ENCODE assay signal across 8 mouse cellular contexts in the genomic region with DNA sequence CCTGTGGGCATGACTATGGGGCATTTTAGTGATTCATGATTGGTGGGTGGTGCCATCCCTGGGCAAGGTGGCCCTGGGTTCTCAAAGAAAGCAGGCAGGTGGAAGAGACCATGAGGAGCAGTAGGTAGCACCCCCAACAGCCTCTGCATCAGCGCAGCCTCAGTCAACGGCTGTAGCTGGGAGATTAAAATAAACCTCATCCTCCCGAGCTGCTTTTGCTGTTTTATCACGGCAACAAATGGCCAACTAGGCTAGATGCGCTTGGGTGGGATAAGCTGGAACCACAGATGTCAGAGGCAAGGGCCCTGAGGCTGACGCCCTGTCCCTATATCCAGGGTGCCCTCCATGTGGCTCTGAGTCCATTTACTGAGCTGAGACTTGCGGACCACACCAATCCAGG. TPM values are rescaled to one million over a fixed set of nuclear protein-coding genes. Genes with fewer than 3 reads are reported as not detected.
A peak's percentile ranks its signal among the peaks of the same experiment; 100 is the strongest.
DNase-seq lines count a peak whose midpoint lies in the region; ATAC-seq and TF ChIP-seq lines count a peak whose summit lies in the region.
"Had no signal": no experiment of that assay in that cellular context is flagged by ENCODE, and none has a peak within 500 bp of the region (broad histone marks: within the 10 kb centered on the region; RNA-seq: fewer than 3 reads in every experiment).

No protein-coding gene starts in this region.

- no peak for DNase-seq in testis, postnatal 10 days (ENCODE audit: low spot score)
- peak; percentile 63 to 65 (median 65) for DNase-seq in liver, embryonic 14.5 days (ENCODE audit: low read depth in 3 of 3, low spot score in 3 of 3)
- no peak for DNase-seq in embryo, embryonic 10.5 days (ENCODE audit: low spot score)
- DNase-seq in ovary, postnatal 14 days (ENCODE audit: low spot score) = no peak
- DNase-seq in spleen, adult 12 weeks (ENCODE audit: low spot score) = no peak

- peak; percentile 74 for TF ChIP-seq EP300 in liver, embryonic 14.5 days (IDR thresholded peaks at IDR 0.05; ENCODE audit: low read depth)

- H3K36me3 ChIP-seq in testis, adult 2 months (ENCODE audit: control insufficient read depth, insufficient read depth, low read length) = no peaks in the 10 kb centered on the region
- H3K36me3 ChIP-seq in forebrain, embryonic 16.5 days (ENCODE audit: control insufficient read depth, insufficient read depth) = peaks cover 27% of the 10 kb centered on the region
- peaks cover 8% of the 10 kb centered on the region for H3K36me3 ChIP-seq in liver, embryonic 14.5 days (replicated peaks; ENCODE audit: control insufficient read depth, insufficient read depth, low read depth)

- H3K4me2 ChIP-seq in forebrain, embryonic 16.5 days (ENCODE audit: low read length) = peak overlapping the region; percentile 88
- H3K4me2 ChIP-seq in liver, embryonic 14.5 days (ENCODE audit: low read depth) = peak overlapping the region; percentile 98

- peak overlapping the region; percentile 94 for H3K4me3 ChIP-seq in testis, adult 2 months (ENCODE audit: control insufficient read depth, low read depth, low read length)
- H3K4me3 ChIP-seq in forebrain, embryonic 16.5 days (replicated peaks; ENCODE audit: low read length) = peak overlapping the region; percentile 98
- peak overlapping the region; percentile 4 to 35; a peak in 2 of 4 replicates for H3K4me3 ChIP-seq in liver, embryonic 14.5 days (ENCODE audit: insufficient read depth in 1 of 2, low read depth in 2 of 2, low read length in 2 of 2)

- WGBS in forebrain, embryonic 16.5 days = 64% methylated on average over 7 of the region's 7 CpGs
- whole genome bisulfite sequencing in liver, embryonic 14.5 days (ENCODE audit: insufficient replicate concordance) = 25% methylated on average over 7 of the region's 7 CpGs

- no peak overlapping the region for H3K27ac ChIP-seq in testis, adult 2 months (ENCODE audit: control insufficient read depth, insufficient read depth, low read depth, low read length)
- peak overlapping the region; percentile 96 for H3K27ac ChIP-seq in forebrain, embryonic 16.5 days (ENCODE audit: low read length)
- peak overlapping the region; percentile 5 for H3K27ac ChIP-seq in liver, embryonic 14.5 days

- peaks cover 17% of the 10 kb centered on the region for H3K4me1 ChIP-seq in testis, adult 2 months (ENCODE audit: control insufficient read depth, insufficient read depth, low read length)
- peaks cover 35% of the 10 kb centered on the region for H3K4me1 ChIP-seq in forebrain, embryonic 16.5 days (replicated peaks; ENCODE audit: control insufficient read depth, insufficient read depth, low read length)
- peaks cover 34 to 35% of the 10 kb centered on the region in 2 experiments for H3K4me1 ChIP-seq in liver, embryonic 14.5 days (replicated peaks; ENCODE audit: control insufficient read depth in 2 of 2, insufficient read depth in 2 of 2, low read length in 1 of 2)

- ATAC-seq in forebrain, embryonic 16.5 days = no peak
- ATAC-seq in liver, embryonic 14.5 days (ENCODE audit: insufficient read depth) = peak; percentile 65
- ATAC-seq: activated CD4-positive, CD25-positive, alpha-beta regulatory T cell, adult 4 months had no signal

- H3K27me3 ChIP-seq in testis, adult 2 months (ENCODE audit: control insufficient read depth, insufficient read depth, low read length) = no peaks in the 10 kb centered on the region
- H3K27me3 ChIP-seq in forebrain, embryonic 16.5 days (replicated peaks; ENCODE audit: control insufficient read depth, insufficient read depth, low read length) = no peaks in the 10 kb centered on the region
- H3K27me3 ChIP-seq in liver, embryonic 14.5 days (ENCODE audit: control insufficient read depth, insufficient read depth, low read length) = no peaks in the 10 kb centered on the region; the same call in 1 of the 2 replicates

- no peak for TF ChIP-seq POLR2A in testis, adult 2 months (IDR thresholded peaks at IDR 0.05; ENCODE audit: control insufficient read depth, low read depth, low read length)

- TF ChIP-seq CTCF in testis, adult 2 months (IDR thresholded peaks at IDR 0.05; ENCODE audit: control insufficient read depth, insufficient read depth, insufficient replicate concordance, low read depth, low read length) = no peak
- 0 out of 2 replicates have a peak, but pooled peaks have one; percentile 3 for TF ChIP-seq CTCF in liver, embryonic 14.5 days (IDR thresholded peaks at IDR 0.05; ENCODE audit: low read depth)

- H3K9ac ChIP-seq in forebrain, embryonic 16.5 days (replicated peaks; ENCODE audit: low read depth, low read length) = peak overlapping the region; percentile 99
- H3K9ac ChIP-seq in liver, embryonic 14.5 days (replicated peaks) = no peak overlapping the region

- no peaks in the 10 kb centered on the region for H3K9me3 ChIP-seq in forebrain, embryonic 16.5 days (ENCODE audit: control insufficient read depth, low read length)
- H3K9me3 ChIP-seq in liver, embryonic 14.5 days (ENCODE audit: control insufficient read depth, low read length) = no peaks in the 10 kb centered on the region

RNA-seq across cellular contexts. Expression of gene Mex3d, which starts 2.8 kb away (rescaled TPM):
- polyA plus RNA-seq in testis, adult 2 months (2012; rRNA removed) = 596 and 686 TPM in 2 replicates
- polyA plus RNA-seq in forebrain, embryonic 16.5 days (2015; fragmentation: Nextera tagmentation; extraction: Ambion mirVana) = 16.3 TPM in 2 replicates
- 3.2 and 3.3 TPM in 2 replicates for polyA plus RNA-seq in liver, embryonic 14.5 days (2012; rRNA removed)
- polyA plus RNA-seq in liver, embryonic 14.5 days (2014; fragmentation: Nextera tagmentation; extraction: Ambion mirVana) = 0.55 and 1.1 TPM in 2 replicates

RNA-seq across cellular contexts. Expression of gene Mbd3, which starts 14.6 kb away (rescaled TPM):
- 135 and 153 TPM in 2 replicates for polyA plus RNA-seq in testis, adult 2 months (2012; rRNA removed)
- polyA plus RNA-seq in forebrain, embryonic 16.5 days (2015; fragmentation: Nextera tagmentation; extraction: Ambion mirVana) = 247 and 256 TPM in 2 replicates
- 66.7 and 79.5 TPM in 2 replicates for polyA plus RNA-seq in liver, embryonic 14.5 days (2012; rRNA removed)
- 43.7 and 44.3 TPM in 2 replicates for polyA plus RNA-seq in liver, embryonic 14.5 days (2014; fragmentation: Nextera tagmentation; extraction: Ambion mirVana)

RNA-seq across cellular contexts. Expression of gene Uqcr11, which starts 21.9 kb away (rescaled TPM):
- polyA plus RNA-seq in testis, adult 2 months (2012; rRNA removed) = 446 and 549 TPM in 2 replicates
- polyA plus RNA-seq in forebrain, embryonic 16.5 days (2015; fragmentation: Nextera tagmentation; extraction: Ambion mirVana) = 455 and 522 TPM in 2 replicates
- 359 and 571 TPM in 2 replicates for polyA plus RNA-seq in liver, embryonic 14.5 days (2012; rRNA removed)
- polyA plus RNA-seq in liver, embryonic 14.5 days (2014; fragmentation: Nextera tagmentation; extraction: Ambion mirVana) = 729 and 738 TPM in 2 replicates

RNA-seq across cellular contexts. Expression of gene Plk5, which starts 28.4 kb away (rescaled TPM):
- polyA plus RNA-seq in testis, adult 2 months (2012; rRNA removed) = 1.3 and 1.7 TPM in 2 replicates
- polyA plus RNA-seq in forebrain, embryonic 16.5 days (2015; fragmentation: Nextera tagmentation; extraction: Ambion mirVana) = 2.2 and 4.5 TPM in 2 replicates
- 0.08 and 0.10 TPM in 2 replicates for polyA plus RNA-seq in liver, embryonic 14.5 days (2012; rRNA removed)
- polyA plus RNA-seq in liver, embryonic 14.5 days (2014; fragmentation: Nextera tagmentation; extraction: Ambion mirVana) = 0.09 TPM in 1 of 2 replicates, not detected in the other
- polyA plus RNA-seq: activated CD4-positive, CD25-positive, alpha-beta regulatory T cell, adult 4 months had no signal

RNA-seq across cellular contexts. Expression of gene Adamtsl5, which starts 36.5 kb away (rescaled TPM):
- polyA plus RNA-seq in testis, adult 2 months (2012; rRNA removed) = 3.3 and 4.1 TPM in 2 replicates
- 0.51 and 0.66 TPM in 2 replicates for polyA plus RNA-seq in forebrain, embryonic 16.5 days (2015; fragmentation: Nextera tagmentation; extraction: Ambion mirVana)
- 1.9 and 2.1 TPM in 2 replicates for polyA plus RNA-seq in liver, embryonic 14.5 days (2012; rRNA removed)
- 1.3 TPM in 2 replicates for polyA plus RNA-seq in liver, embryonic 14.5 days (2014; fragmentation: Nextera tagmentation; extraction: Ambion mirVana)
- polyA plus RNA-seq: activated CD4-positive, CD25-positive, alpha-beta regulatory T cell, adult 4 months had no signal

Comparison
In these comparisons a context has a peak if more than half of its experiments do, and no peak if none do; other contexts are left out.
1. H3K4me3 ChIP-seq: peak in every context shown above with its lines; median percentile 98 in forebrain, embryonic 16.5 days; 94 in testis, adult 2 months; 20 in liver, embryonic 14.5 days.
2. DNase-seq: peak in liver, embryonic 14.5 days (3 of 3); none in testis, postnatal 10 days (single experiment), embryo, embryonic 10.5 days (single experiment), ovary, postnatal 14 days (single experiment) and spleen, adult 12 weeks (single experiment).
3. RNA of gene Mex3d, which starts 2.8 kb away (polyA plus RNA-seq): 596 to 686 TPM in testis, adult 2 months; 16.3 TPM in forebrain, embryonic 16.5 days and 0.55 to 3.3 TPM in liver, embryonic 14.5 days; every median in the first group is over 10 times any median in the second.